In genomic region chr6:149307801-149308200, GRCm38 (mm10) we compare ENCODE assay signal across 19 mouse cellular contexts. TPM values are rescaled to one million over a fixed set of nuclear protein-coding genes. Genes with fewer than 3 reads are reported as not detected.
DNase-seq lines count a peak whose midpoint lies in the region; ATAC-seq and TF ChIP-seq lines count a peak whose summit lies in the region.
"Had no signal": no experiment of that assay in that cellular context is flagged by ENCODE, and none has a peak within 500 bp of the region (broad histone marks: within the 10 kb centered on the region; RNA-seq: fewer than 3 reads in every experiment).

No protein-coding gene starts in this region.

- TF ChIP-seq CTCF in spleen, adult 2 months (IDR thresholded peaks at IDR 0.05; ENCODE audit: extremely low read depth, insufficient read depth, insufficient read length, insufficient replicate concordance) = no peak

- peaks cover 16% of the 10 kb centered on the region for H3K36me3 ChIP-seq in spleen, adult 2 months (ENCODE audit: control insufficient read depth, insufficient read depth, low read length)

- WGBS in spleen, adult 2 months = 48% methylated on average over 2 of the region's 2 CpGs

- ATAC-seq in CD4-positive, CD25-positive, alpha-beta regulatory T cell, adult 4 months = no peak

- no peak overlapping the region for H3K4me3 ChIP-seq in spleen, adult 2 months (ENCODE audit: extremely low read depth, insufficient read depth, insufficient read length)
- H3K4me3 ChIP-seq: embryonic facial prominence, embryonic 13.5 days; forebrain, embryonic 10.5 days; limb, embryonic 13.5 days had no signal

- no peaks in the 10 kb centered on the region; the same call in none of the 2 replicates for H3K4me1 ChIP-seq in spleen, adult 2 months (ENCODE audit: control insufficient read depth, insufficient read depth, insufficient read length)

- peak; percentile 36 for DNase-seq in CD4-positive, CD25-positive, alpha-beta regulatory T cell, adult 2 months (ENCODE audit: low read depth, low spot score)
- DNase-seq in spleen, adult 2 months (ENCODE audit: low read depth in 1 of 2, low spot score in 2 of 2) = peak in 1 of 2 experiments; percentile 28
- no peak for DNase-seq in spleen, postnatal 36 days (ENCODE audit: low spot score in 2 of 2)
- peak; percentile 72 for DNase-seq in induced T-regulatory cell, adult 2 months (ENCODE audit: low read depth)
- no peak for DNase-seq in ovary, adult 18-20 months (ENCODE audit: low spot score)
- no peak for DNase-seq in right cerebral cortex, adult 18-20 months
- no peak for DNase-seq in heart, adult 11 months
- DNase-seq: adrenal gland, postnatal 36 days; kidney, adult 11 months; kidney, postnatal 4 days; layer of hippocampus, postnatal 36 days; thymus, postnatal 36 days had no signal

- H3K27ac ChIP-seq in spleen, adult 2 months (ENCODE audit: insufficient read depth, low read length) = 0 out of 2 replicates have a peak overlapping the region, but pooled peaks have one; percentile 5
- H3K27ac ChIP-seq: embryonic facial prominence, embryonic 13.5 days; forebrain, embryonic 10.5 days; hindbrain, embryonic 14.5 days; limb, embryonic 13.5 days; stomach, postnatal 0 days had no signal

- no peak for TF ChIP-seq POLR2A in spleen, adult 2 months (IDR thresholded peaks at IDR 0.05; ENCODE audit: low read depth, low read length)

- no peaks in the 10 kb centered on the region for H3K27me3 ChIP-seq in spleen, adult 2 months (ENCODE audit: control insufficient read depth, insufficient read depth, low read length)
- H3K27me3 ChIP-seq: CH12.LX; embryonic facial prominence, embryonic 13.5 days; limb, embryonic 13.5 days had no signal

RNA-seq across cellular contexts. Expression of gene Resf1, which starts 1.4 kb away (rescaled TPM):
- polyA plus RNA-seq in CD4-positive, CD25-positive, alpha-beta regulatory T cell, adult 4 months (2017; shearing (Covaris generic)) = 100 to 1,000 TPM; 268 to 366 TPM
- polyA plus RNA-seq in spleen, adult 2 months (2012; rRNA removed) = 6.7 and 8.4 TPM in 2 replicates

Comparison
In these comparisons a context has a peak if more than half of its experiments do, and no peak if none do; other contexts are left out.
1. DNase-seq: peak in CD4-positive, CD25-positive, alpha-beta regulatory T cell, adult 2 months (single experiment) and induced T-regulatory cell, adult 2 months (single experiment); none in spleen, postnatal 36 days (0 of 2), ovary, adult 18-20 months (single experiment), right cerebral cortex, adult 18-20 months (single experiment) and heart, adult 11 months (single experiment).
2. RNA of gene Resf1, which starts 1.4 kb away (polyA plus RNA-seq): 268 to 366 TPM in CD4-positive, CD25-positive, alpha-beta regulatory T cell, adult 4 months; 6.7 to 8.4 TPM in spleen, adult 2 months; every median in the first group is over 10 times any median in the second.